Mouse (Mus musculus): Measurements from ENCODE around the gene Polr3gl. TPM values are rescaled to one million over a fixed set of nuclear protein-coding genes. Genes with fewer than 3 reads are reported as not detected.
A peak's percentile ranks its signal among the peaks of the same experiment; 100 is the strongest.

The Polr3gl gene
- 32.1 and 35.8 TPM in 2 replicates for polyA plus RNA-seq (2015; fragmentation: Nextera tagmentation; extraction: Ambion mirVana)

DNA sequence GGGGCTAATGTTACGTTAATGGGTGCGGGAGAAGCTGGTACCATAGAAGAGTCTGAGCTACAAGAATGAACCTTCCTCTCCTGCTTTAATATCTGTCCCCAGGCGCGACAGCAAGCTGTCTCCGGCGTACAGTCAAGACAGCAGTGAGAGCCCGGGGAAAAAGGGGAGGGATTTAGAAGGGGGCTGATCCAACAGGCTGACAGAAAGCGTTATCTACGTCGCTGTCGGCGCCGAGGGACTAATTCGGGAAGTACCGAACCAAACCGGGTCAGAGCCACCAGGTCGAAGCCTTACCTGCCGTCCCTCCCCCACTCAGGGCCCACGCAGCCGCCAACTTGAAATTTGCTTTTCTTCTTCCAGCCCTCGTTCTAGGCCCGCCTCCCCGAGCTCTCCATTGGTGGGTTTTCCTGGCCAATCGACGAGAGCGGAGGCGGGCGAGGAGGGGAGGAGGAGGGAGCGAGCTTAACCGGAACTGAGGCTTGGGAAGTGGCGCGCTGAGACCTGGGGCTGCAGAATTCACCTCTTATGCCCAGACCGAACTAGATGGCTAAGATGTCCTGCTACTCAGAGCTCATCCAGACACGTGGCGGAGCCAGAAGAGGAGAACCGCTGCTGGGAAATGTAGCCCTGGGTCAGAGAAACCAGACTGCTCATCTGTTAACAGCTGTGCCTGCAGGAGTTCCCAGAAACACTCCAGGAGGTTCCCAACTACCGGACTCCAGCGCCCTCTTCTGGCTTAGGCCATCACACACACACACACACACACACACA lies at the start of gene Polr3gl:
Polr3gl (minus strand) TSS at position 392 of the 771 bp plus-strand sequence.
- peak within 1 kb of the TSS; percentile 77 for H3K4me3 ChIP-seq (ENCODE audit: low read length)
- ATAC-seq (ENCODE audit: low FRiP score, low TSS enrichment): peak; percentile 89
- H3K9ac ChIP-seq (replicated peaks; ENCODE audit: low read length): peak within 1 kb of the TSS; percentile 85
- under 1% methylated on average over 38 of the region's 38 CpGs for WGBS
- H3K4me2 ChIP-seq (replicated peaks; ENCODE audit: low read depth, low read length): peak within 1 kb of the TSS; percentile 96
- peaks cover 28% of the 10 kb centered on the region for H3K4me1 ChIP-seq (ENCODE audit: insufficient read depth, low read length)
- H3K9me3 ChIP-seq (ENCODE audit: low read length): no peaks in the 10 kb centered on the region; the same call in 1 of the 2 replicates
- H3K27me3 ChIP-seq (ENCODE audit: insufficient read depth, low read length): peaks cover 22% of the 10 kb centered on the region
- H3K36me3 ChIP-seq (ENCODE audit: insufficient read depth, low read length): no peaks in the 10 kb centered on the region
- H3K27ac ChIP-seq (ENCODE audit: low read length): peak within 1 kb of the TSS; percentile 83

DNA sequence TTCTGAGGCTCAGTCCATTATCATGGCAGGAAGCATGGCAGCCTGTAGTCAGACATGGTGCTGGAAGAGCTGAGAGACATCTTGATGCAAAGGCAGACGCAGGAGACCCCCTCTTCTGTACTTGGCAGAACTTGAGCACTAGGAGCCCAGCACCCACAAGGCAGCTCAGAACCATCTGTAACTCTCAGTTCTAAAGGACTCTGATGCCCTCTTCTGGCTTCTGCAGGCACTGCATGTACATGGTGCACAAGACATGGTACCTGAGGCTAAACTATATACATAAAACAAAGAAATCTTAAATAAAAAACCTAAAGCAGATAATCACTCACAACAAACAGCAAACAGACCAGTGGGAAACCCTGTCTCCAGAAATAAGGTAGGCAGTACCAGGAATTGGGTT lies 45.2 kb upstream of the Polr3gl start:
- Histone ChIP-seq H3K4me3 (ENCODE audit: low read length) (no peak overlapping the region), H3K4me1 (ENCODE audit: insufficient read depth, low read length) (peaks cover 19% of the 10 kb centered on the region), H3K4me2 (replicated peaks; ENCODE audit: low read depth, low read length) (no peak overlapping the region), H3K9ac (replicated peaks; ENCODE audit: low read length) (no peak overlapping the region), H3K36me3 (ENCODE audit: insufficient read depth, low read length) (peaks cover 34% of the 10 kb centered on the region), H3K9me3 (ENCODE audit: low read length) (no peaks in the 10 kb centered on the region), H3K27ac (ENCODE audit: low read length) (no peak overlapping the region), H3K27me3 (ENCODE audit: insufficient read depth, low read length) (no peaks in the 10 kb centered on the region)
- ATAC-seq (ENCODE audit: low FRiP score, low TSS enrichment): no peak
- 79% methylated on average over 1 of the region's 1 CpGs for WGBS

DNA sequence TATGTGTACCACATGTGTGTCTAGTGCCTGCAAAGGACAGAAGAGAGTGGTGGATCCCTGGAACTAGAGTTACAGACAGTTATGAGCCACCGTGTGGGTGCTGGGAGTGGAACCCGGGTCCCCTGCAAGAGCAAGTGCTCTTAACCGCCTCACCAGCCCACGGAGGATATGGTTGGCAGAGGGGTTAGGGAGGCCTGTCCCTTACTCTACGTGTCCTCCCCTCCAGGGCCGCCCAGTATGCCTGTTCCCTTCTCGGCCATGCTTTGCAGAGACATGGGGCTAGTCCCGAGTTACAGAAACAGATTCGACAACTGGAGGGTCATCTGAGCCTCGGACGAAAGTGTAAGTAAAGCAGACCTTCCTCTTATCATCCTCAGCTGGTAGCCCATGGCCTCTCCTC lies 42.5 kb upstream of the Polr3gl start:
- Histone ChIP-seq H3K4me1 (ENCODE audit: insufficient read depth, low read length) (peaks cover 19% of the 10 kb centered on the region), H3K4me2 (replicated peaks; ENCODE audit: low read depth, low read length) (peak overlapping the region; percentile 70), H3K36me3 (ENCODE audit: insufficient read depth, low read length) (peaks cover 40% of the 10 kb centered on the region), H3K27ac (ENCODE audit: low read length) (no peak overlapping the region), H3K4me3 (ENCODE audit: low read length) (peak overlapping the region; percentile 97), H3K9me3 (ENCODE audit: low read length) (no peaks in the 10 kb centered on the region), H3K9ac (replicated peaks; ENCODE audit: low read length) (peak overlapping the region; percentile 98), H3K27me3 (ENCODE audit: insufficient read depth, low read length) (no peaks in the 10 kb centered on the region)
- ATAC-seq (ENCODE audit: low FRiP score, low TSS enrichment): no peak
- WGBS: 71% methylated on average over 11 of the region's 11 CpGs

DNA sequence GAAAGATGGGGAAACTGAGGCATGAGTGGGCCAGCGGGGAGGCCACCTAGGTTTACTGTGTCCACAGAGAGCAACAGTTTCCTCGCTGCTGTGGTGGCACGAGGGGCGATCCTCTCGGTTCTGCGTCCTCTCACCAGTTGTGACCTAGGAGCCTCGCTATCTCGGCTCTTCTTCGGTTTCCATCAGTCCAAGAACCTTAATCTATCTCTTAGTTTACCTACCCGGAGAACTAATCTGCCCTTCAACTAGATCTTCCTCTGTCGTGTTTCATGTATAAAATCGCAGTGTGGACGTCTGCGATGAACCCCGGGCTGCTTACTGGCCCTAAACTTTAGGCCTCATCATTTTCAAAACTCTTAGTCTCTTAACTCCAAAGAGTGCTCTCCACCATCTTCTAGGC lies 41.9 kb upstream of the Polr3gl start:
- ATAC-seq (ENCODE audit: low FRiP score, low TSS enrichment): no peak
- H3K4me1 ChIP-seq (ENCODE audit: insufficient read depth, low read length): peaks cover 23% of the 10 kb centered on the region
- H3K4me2 ChIP-seq (replicated peaks; ENCODE audit: low read depth, low read length): peak overlapping the region; percentile 70
- H3K27me3 ChIP-seq (ENCODE audit: insufficient read depth, low read length): no peaks in the 10 kb centered on the region
- H3K27ac ChIP-seq (ENCODE audit: low read length): peak overlapping the region; percentile 90
- WGBS: 6% methylated on average over 15 of the region's 15 CpGs
- peak overlapping the region; percentile 98 for H3K9ac ChIP-seq (replicated peaks; ENCODE audit: low read length)
- no peaks in the 10 kb centered on the region for H3K9me3 ChIP-seq (ENCODE audit: low read length)
- H3K36me3 ChIP-seq (ENCODE audit: insufficient read depth, low read length): peaks cover 44% of the 10 kb centered on the region
- peak overlapping the region; percentile 97 for H3K4me3 ChIP-seq (ENCODE audit: low read length)

DNA sequence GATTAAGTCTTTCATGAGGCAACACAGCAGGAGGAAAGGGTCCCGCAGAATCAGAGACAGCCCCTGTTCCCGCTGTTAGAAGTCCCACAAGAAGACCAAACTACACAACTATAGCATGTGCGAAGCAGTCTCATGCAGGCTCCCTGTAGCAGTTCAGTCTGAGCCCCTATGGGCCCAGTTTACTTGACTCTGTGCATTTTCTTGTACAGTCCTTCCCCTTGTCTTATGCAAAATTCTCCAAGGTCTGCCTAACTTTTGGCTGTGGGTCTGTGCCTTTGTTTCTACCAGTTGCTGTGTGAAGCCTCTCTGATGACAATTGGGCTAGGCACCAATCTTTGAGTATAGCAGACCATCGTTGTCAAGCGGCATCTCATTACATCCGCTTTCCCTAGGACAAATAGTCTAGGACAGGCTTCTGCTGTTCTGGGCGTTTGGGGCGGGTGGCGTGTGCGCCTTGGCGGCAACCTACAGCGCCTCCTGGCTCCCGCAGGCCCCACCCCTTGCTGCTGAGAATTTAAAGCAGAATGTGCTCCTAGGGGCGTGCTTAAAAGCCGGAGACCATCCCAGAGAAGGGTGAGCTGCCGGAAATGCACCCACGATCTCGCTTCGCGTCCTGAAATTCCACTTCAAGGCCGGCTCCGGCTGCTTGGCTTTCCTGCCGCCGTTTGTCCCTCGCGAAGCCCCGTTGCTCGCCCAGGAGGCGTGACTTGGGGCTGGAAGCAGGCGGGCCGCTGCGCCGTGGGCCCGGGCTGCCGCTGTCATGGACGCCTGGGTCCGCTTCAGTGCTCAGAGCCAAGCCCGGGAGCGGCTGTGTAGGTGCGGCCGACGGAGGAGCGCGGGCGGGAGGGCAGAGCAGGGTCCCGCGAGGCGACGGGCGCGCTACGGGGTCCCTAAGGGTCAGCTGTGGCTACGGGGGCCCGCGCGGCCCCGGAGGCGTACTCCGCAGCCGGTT lies 41.2 kb upstream of the Polr3gl start, which contains the start of the genes Pex11b and Gm42957:
Pex11b (plus strand) TSS at position 449 of the 952 bp plus-strand sequence.
Gm42957 (plus strand) TSS at position 547 of the 952 bp plus-strand sequence.
- Histone ChIP-seq H3K4me3 (ENCODE audit: low read length) (peak within 1 kb of the TSS; percentile 97), H3K27me3 (ENCODE audit: insufficient read depth, low read length) (no peaks in the 10 kb centered on the region), H3K4me1 (ENCODE audit: insufficient read depth, low read length) (peaks cover 30% of the 10 kb centered on the region), H3K4me2 (replicated peaks; ENCODE audit: low read depth, low read length) (peak within 1 kb of the TSS; percentile 70), H3K36me3 (ENCODE audit: insufficient read depth, low read length) (peaks cover 42% of the 10 kb centered on the region), H3K27ac (ENCODE audit: low read length) (peak within 1 kb of the TSS; percentile 90), H3K9ac (replicated peaks; ENCODE audit: low read length) (peak within 1 kb of the TSS; percentile 98), H3K9me3 (ENCODE audit: low read length) (no peaks in the 10 kb centered on the region)
- ATAC-seq (ENCODE audit: low FRiP score, low TSS enrichment): peak; percentile 95
- 2% methylated on average over 60 of the region's 60 CpGs for WGBS

DNA sequence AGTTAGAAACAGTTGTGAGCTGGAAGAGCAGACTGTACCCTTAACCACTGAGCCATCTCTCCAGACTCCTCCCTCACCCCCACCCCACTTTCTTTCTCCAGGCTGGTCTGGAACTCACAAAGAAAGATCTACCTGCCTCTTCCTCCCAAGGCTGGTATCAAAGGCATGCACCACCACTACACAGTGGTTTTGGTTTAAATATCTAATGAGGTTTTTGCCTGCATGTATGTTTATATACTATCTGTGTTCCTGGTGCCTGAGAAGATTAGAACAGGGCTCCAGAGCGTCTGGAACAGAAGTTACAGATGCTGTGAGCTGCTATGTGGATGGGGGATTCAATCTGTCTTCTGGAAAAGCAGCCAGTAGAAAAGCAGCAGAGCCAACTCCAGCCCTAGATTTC lies 40.0 kb upstream of the Polr3gl start:
- H3K9ac ChIP-seq (replicated peaks; ENCODE audit: low read length): no peak overlapping the region
- H3K27me3 ChIP-seq (ENCODE audit: insufficient read depth, low read length): no peaks in the 10 kb centered on the region
- no peak overlapping the region for H3K27ac ChIP-seq (ENCODE audit: low read length)
- no peaks in the 10 kb centered on the region for H3K9me3 ChIP-seq (ENCODE audit: low read length)
- peaks cover 34% of the 10 kb centered on the region for H3K36me3 ChIP-seq (ENCODE audit: insufficient read depth, low read length)
- H3K4me2 ChIP-seq (replicated peaks; ENCODE audit: low read depth, low read length): no peak overlapping the region
- no peak overlapping the region for H3K4me3 ChIP-seq (ENCODE audit: low read length)
- no peak for ATAC-seq (ENCODE audit: low FRiP score, low TSS enrichment)
- peaks cover 32% of the 10 kb centered on the region for H3K4me1 ChIP-seq (ENCODE audit: insufficient read depth, low read length)
- 79% methylated on average over 1 of the region's 1 CpGs for WGBS

DNA sequence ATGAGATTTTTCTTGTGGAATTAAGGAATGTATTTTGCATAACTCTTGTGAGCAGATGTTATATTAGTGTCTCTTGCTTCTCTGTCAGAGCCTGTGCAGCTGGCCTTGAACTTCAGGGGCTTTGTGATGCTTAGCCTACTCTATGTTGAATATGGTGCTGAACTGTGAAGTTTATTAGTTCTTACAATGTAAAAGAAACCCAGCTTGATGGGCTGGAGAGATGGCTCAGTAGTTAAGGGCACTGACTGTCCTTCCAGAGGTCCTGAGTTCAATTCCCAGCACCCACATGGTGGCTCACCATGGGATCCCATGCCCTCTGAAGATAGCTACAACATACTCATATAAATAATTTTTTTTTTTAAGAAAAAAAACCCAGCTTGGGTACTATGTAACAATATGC lies 38.1 kb upstream of the Polr3gl start:
- Histone ChIP-seq H3K4me3 (ENCODE audit: low read length) (no peak overlapping the region), H3K27me3 (ENCODE audit: insufficient read depth, low read length) (no peaks in the 10 kb centered on the region), H3K9ac (replicated peaks; ENCODE audit: low read length) (no peak overlapping the region), H3K4me2 (replicated peaks; ENCODE audit: low read depth, low read length) (no peak overlapping the region), H3K4me1 (ENCODE audit: insufficient read depth, low read length) (peaks cover 35% of the 10 kb centered on the region), H3K9me3 (ENCODE audit: low read length) (no peaks in the 10 kb centered on the region), H3K36me3 (ENCODE audit: insufficient read depth, low read length) (peaks cover 21% of the 10 kb centered on the region), H3K27ac (ENCODE audit: low read length) (no peak overlapping the region)
- ATAC-seq (ENCODE audit: low FRiP score, low TSS enrichment): no peak

DNA sequence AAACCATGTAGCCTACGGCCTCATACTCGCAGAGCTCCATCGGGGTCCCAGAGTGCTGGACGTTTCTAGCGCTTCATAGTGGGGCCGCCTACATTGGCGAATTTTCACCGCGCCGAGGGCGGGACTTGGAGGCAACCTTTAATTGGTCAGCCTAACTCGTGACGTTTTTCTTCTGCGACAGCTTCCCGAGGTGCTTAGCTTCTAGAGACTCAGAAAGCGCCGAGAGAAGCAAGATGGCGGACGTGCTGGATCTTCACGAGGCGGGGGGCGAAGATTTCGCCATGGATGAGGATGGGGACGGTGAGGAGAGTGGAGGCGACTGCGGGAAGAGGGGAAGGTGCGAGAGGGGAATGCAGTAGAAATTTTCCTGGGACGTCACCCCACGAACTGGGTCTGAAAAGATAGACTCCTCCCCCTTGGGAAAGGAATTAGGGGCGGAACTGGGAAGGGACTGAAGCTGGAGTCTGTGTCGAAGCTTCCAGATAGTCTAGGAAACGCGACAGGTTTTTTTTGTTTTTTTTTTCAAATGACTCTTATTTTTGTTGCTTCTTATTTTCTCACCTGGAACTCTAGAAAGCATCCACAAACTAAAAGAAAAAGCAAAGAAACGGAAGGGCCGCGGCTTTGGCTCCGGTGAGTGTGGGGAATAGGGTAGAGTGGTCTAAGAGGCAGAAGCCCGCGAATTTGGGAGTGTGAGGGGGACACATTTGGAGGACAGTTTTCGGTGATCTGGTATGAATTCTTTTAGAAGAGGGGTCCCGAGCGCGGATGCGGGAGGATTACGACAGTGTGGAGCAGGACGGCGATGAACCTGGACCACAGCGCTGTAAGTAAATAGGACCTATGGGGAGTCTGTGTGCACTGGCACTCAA lies 36.0 kb upstream of the Polr3gl start, which contains the start of gene Rbm8a:
Rbm8a (plus strand) TSS at position 205 of the 872 bp plus-strand sequence.
- Histone ChIP-seq H3K9me3 (ENCODE audit: low read length) (no peaks in the 10 kb centered on the region), H3K27me3 (ENCODE audit: insufficient read depth, low read length) (no peaks in the 10 kb centered on the region), H3K36me3 (ENCODE audit: insufficient read depth, low read length) (peaks cover 21% of the 10 kb centered on the region), H3K27ac (ENCODE audit: low read length) (peak within 1 kb of the TSS; percentile 71), H3K4me1 (ENCODE audit: insufficient read depth, low read length) (peaks cover 21% of the 10 kb centered on the region), H3K4me2 (replicated peaks; ENCODE audit: low read depth, low read length) (peak within 1 kb of the TSS; percentile 77), H3K4me3 (ENCODE audit: low read length) (peak within 1 kb of the TSS; percentile 63), H3K9ac (replicated peaks; ENCODE audit: low read length) (peak within 1 kb of the TSS; percentile 83)
- under 1% methylated on average over 48 of the region's 48 CpGs for WGBS
- peak; percentile 92 for ATAC-seq (ENCODE audit: low FRiP score, low TSS enrichment)

DNA sequence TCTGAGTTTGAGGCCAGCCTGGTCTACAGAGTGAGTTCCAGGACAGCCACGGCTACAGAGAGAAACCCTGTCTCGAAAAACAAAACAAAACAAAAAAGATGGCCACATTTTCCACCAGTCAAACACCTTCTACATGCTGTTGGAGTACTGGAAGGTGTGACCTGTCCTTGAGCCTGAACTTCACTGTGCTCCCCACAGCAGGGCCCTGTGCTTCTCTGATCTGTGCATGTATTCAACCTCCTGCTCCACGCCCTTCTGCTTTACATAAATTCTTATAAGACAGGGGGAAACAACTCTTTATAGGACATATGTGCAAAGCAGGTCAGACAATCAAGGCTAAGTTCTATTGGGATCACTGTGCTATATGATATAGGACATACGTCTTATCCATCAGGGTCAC lies 29.2 kb upstream of the Polr3gl start:
- Histone ChIP-seq H3K9ac (replicated peaks; ENCODE audit: low read length) (no peak overlapping the region), H3K4me1 (ENCODE audit: insufficient read depth, low read length) (no peaks in the 10 kb centered on the region), H3K27me3 (ENCODE audit: insufficient read depth, low read length) (no peaks in the 10 kb centered on the region), H3K9me3 (ENCODE audit: low read length) (no peaks in the 10 kb centered on the region), H3K4me2 (replicated peaks; ENCODE audit: low read depth, low read length) (no peak overlapping the region), H3K27ac (ENCODE audit: low read length) (no peak overlapping the region), H3K4me3 (ENCODE audit: low read length) (no peak overlapping the region), H3K36me3 (ENCODE audit: insufficient read depth, low read length) (peaks cover 30% of the 10 kb centered on the region)
- ATAC-seq (ENCODE audit: low FRiP score, low TSS enrichment): no peak
- 92% methylated on average over 4 of the region's 4 CpGs for WGBS
